Mouse (Mus musculus) forebrain, embryonic 10.5 days (tissue): ENCODE results near the gene Tmed8. TPM values are rescaled to one million over a fixed set of nuclear protein-coding genes. Genes with fewer than 3 reads are reported as not detected.

Experiments
- DNase-seq: peaks from one replicate; pipeline ENCODE4 v3.0.0-alpha.2; 2017; ENCODE audit warnings: low spot score; ENCODE audit errors: extremely low spot score
- H3K27ac ChIP-seq: fragments of 300-500 bp; sonication (generic); 2 replicates; pipeline ENCODE4 v1.5.1; 2016; ENCODE audit warnings: mild to moderate bottlenecking
- H3K27me3 ChIP-seq: fragments of 300-500 bp; sonication (generic); 2 replicates; pipeline ENCODE4 v1.6.1; 2016; ENCODE audit warnings: mild to moderate bottlenecking; ENCODE audit not compliant: poor library complexity, severe bottlenecking
- H3K36me3 ChIP-seq: fragments of 300-500 bp; sonication (generic); replicated peaks from 2 replicates; pipeline ENCODE4 v1.6.1; 2016; ENCODE audit warnings: mild to moderate bottlenecking, moderate library complexity
- H3K4me1 ChIP-seq: fragments of 300-500 bp; sonication (generic); 2 replicates; pipeline ENCODE4 v1.6.1; 2016
- H3K4me3 ChIP-seq: fragments of 300-500 bp; sonication (generic); 2 replicates; pipeline ENCODE4 v1.5.1; 2016; ENCODE audit warnings: mild to moderate bottlenecking, moderate library complexity
- H3K9me3 ChIP-seq: fragments of 300-500 bp; sonication (generic); 2 replicates; pipeline ENCODE4 v1.6.1; 2016; ENCODE audit warnings: mild to moderate bottlenecking, moderate library complexity
- WGBS: fragments of 180-500 bp; shearing (Covaris S2); methylation state at CpG from one replicate; pipeline ENCODE4 v1.1.7; 2016; 5-methylcytosine and 5-hydroxymethylcytosine counted together
- polyA plus RNA-seq: library from polyadenylated mRNA; unstranded; fragments of >200 nt; fragmentation: Nextera tagmentation; extraction: Ambion mirVana; gene quantifications from 2 replicates; pipeline ENCODE4 v1.2.1, GENCODE M21; 2016

Gene Tmed8
- polyA plus RNA-seq, 1 experiment from 2014 or later, result 3.7 TPM

DNA sequence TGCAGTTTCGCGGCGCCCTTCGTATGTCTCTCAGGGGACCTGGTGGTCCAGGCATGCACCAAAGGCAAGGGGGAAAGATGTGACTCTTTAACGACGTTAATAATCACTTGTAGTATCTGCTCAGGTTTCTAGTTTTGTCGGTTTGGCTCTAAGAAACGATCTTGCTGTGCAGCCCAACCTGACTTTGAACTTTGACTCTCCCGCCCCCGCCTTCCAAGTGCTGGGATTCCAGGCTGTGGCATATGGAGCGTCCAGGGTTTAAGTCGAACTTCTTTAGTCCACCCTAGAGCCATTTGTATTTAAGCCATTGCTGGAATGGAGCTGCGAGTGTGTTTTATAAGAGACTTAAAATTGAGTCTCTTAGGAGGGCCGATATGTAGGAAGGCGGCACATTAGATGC is 52.1 kb downstream of the Tmed8 start:
- peak overlapping the region; percentile 97 for H3K27ac ChIP-seq
- no peaks in the 10 kb centered on the region for H3K27me3 ChIP-seq
- 18% methylated on average over 15 of the region's 15 CpGs for WGBS
- H3K36me3 ChIP-seq, result peaks cover 27% of the 10 kb centered on the region
- H3K9me3 ChIP-seq, result peaks cover 19% of the 10 kb centered on the region
- H3K4me1 ChIP-seq, result peaks cover 24% of the 10 kb centered on the region
- H3K4me3 ChIP-seq, result peak overlapping the region; percentile 86
- DNase-seq, result no peak

DNA sequence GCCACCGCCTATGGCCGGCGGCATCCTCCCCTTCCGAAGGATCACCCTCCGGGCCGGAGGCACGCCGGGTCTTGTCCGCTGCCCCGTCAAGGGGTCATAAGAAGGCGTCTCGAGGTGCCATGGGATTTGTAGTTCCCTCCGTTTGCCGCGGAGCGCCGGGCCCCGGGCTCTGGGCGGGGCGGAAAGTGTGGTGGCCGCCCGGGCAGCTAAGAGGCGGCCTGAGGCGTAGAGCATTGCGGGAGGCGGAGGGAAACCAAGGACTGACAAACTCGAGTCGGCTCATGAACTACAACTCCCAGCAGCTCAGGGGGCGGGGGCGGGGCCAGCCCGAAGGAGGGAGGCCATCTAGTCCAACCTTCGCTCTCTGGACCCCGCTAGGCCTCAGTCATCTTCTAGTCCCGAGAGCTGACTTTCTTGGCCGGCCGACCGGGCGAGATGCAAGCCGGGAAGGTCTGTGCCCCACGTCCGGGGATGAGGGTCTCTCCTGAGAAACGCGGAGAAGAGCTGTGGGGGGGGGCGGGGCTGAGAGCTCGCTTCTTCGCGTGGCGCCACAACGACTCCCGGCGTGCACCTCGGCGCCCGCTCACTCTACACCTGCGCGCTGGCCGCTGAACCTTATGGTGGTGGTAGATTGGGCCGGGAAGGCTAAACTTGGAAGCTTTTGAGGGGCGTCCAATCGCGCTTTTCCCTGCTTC is 52.7 kb downstream of the Tmed8 start, which contains the start of gene Pomt2:
Pomt2 (minus strand) TSS at position 574 of the 695 bp plus-strand sequence.
- Histone ChIP-seq H3K36me3 (peaks cover 22% of the 10 kb centered on the region), H3K27me3 (no peaks in the 10 kb centered on the region), H3K4me1 (peaks cover 24% of the 10 kb centered on the region), H3K9me3 (peaks cover 14% of the 10 kb centered on the region), H3K4me3 (peak within 1 kb of the TSS; percentile 86), H3K27ac (peak within 1 kb of the TSS; percentile 97)
- WGBS, result under 1% methylated on average over 61 of the region's 61 CpGs
- peak; percentile 94 for DNase-seq

DNA sequence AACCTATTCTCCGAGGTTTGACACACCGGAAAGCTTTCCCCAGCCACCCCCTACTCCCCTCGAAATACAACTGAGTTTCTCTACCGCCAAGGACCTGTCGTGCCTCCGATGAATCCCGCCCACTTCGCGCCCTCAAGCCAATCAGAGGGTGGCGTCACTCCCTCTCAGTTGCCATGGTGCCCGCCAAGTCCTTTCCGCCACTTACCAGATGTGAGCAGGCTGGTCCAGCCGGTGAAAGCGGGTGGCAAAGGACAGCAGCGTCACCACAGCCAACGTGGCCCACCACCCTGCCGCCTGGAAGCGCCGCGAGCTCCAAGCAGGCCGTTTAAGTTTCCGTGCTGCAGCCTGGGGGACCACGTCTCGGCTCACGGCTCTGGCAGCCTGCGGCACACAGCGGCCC is 53.3 kb downstream of the Tmed8 start, which contains the start of gene Gstz1:
Gstz1 (plus strand) TSS at position 200 of the 400 bp plus-strand sequence.
- under 1% methylated on average over 27 of the region's 27 CpGs for WGBS
- no peaks in the 10 kb centered on the region for H3K27me3 ChIP-seq
- peak within 1 kb of the TSS; percentile 97 for H3K27ac ChIP-seq
- peak within 1 kb of the TSS; percentile 86 for H3K4me3 ChIP-seq
- H3K36me3 ChIP-seq, result peaks cover 17% of the 10 kb centered on the region
- H3K4me1 ChIP-seq, result peaks cover 24% of the 10 kb centered on the region
- H3K9me3 ChIP-seq, result peaks cover 12% of the 10 kb centered on the region
- DNase-seq, result peak; percentile 95

DNA sequence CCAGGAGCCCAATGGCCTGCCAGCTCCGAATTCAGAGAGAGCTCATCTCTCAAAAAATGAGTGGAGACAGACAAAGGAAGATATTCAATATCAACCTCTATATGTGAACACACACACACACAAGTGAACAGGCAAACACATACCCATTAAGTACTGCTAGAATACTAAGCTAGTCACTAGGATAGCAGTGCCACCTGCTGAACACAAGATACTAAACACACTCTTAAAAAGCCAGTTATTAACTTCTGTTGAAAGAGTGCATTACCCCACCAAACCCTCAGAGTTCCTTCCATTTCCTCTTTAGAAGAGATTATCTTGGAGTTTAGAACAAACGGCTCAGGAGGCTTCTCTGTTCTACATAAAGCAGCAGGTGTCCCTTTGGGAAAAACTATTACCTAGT is 58.1 kb downstream of the Tmed8 start:
- WGBS, result 82% methylated on average over 2 of the region's 2 CpGs

DNA sequence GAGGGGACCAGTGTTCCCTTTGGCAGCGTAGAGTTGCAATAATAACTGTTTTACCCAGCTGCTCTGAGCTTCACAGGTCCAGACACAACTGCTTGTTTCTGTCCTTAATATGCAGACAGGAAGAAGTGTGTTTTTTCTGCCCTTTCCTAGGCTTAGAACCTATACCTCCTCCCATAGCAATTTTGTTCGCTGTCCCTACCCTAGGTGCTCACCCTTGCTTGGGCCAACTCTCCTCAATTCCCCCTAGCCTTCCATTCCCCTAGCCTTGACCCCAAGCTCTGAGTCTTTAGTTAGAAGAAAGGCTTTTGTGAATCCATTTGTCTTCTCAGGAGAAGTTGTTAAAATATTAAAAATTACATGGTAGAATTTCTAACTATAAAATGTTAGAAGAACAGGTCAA is 61.5 kb downstream of the Tmed8 start:
- peaks cover 35% of the 10 kb centered on the region for H3K36me3 ChIP-seq
- no peaks in the 10 kb centered on the region for H3K27me3 ChIP-seq
- H3K9me3 ChIP-seq, result no peaks in the 10 kb centered on the region
- peak overlapping the region; percentile 76 for H3K27ac ChIP-seq
- DNase-seq, result no peak
- no peak overlapping the region for H3K4me3 ChIP-seq
- peaks cover 16% of the 10 kb centered on the region for H3K4me1 ChIP-seq
- 67% methylated on average over 2 of the region's 2 CpGs for WGBS

More for the DNA sequence above, 58.1 kb downstream of the Tmed8 start:
- no peak for DNase-seq
- Histone ChIP-seq H3K4me1 (peaks cover 31% of the 10 kb centered on the region), H3K9me3 (no peaks in the 10 kb centered on the region), H3K27ac (no peak overlapping the region), H3K36me3 (peaks cover 13% of the 10 kb centered on the region), H3K4me3 (no peak overlapping the region), H3K27me3 (no peaks in the 10 kb centered on the region)

DNA sequence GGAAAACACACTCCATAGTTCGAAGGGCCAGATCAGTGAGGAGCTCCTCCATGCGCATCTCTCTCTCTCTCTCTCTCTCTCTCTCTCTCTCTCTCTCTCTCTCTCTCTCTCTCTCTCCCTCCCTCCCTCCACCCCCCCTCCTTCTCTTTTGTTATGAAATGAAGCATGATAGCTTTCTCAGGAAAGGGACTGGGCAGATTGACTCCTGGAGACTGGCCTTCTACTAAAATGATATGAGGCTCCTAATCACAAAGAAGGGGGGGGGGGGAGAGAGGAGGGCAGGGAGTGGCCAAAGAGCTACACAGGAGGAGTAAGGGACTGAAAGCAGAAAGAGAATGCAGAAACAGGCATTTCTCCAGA is 61.9 kb downstream of the Tmed8 start:
- no peak overlapping the region for H3K4me3 ChIP-seq
- H3K4me1 ChIP-seq, result peaks cover 16% of the 10 kb centered on the region
- 79% methylated on average over 2 of the region's 2 CpGs for WGBS

DNA sequence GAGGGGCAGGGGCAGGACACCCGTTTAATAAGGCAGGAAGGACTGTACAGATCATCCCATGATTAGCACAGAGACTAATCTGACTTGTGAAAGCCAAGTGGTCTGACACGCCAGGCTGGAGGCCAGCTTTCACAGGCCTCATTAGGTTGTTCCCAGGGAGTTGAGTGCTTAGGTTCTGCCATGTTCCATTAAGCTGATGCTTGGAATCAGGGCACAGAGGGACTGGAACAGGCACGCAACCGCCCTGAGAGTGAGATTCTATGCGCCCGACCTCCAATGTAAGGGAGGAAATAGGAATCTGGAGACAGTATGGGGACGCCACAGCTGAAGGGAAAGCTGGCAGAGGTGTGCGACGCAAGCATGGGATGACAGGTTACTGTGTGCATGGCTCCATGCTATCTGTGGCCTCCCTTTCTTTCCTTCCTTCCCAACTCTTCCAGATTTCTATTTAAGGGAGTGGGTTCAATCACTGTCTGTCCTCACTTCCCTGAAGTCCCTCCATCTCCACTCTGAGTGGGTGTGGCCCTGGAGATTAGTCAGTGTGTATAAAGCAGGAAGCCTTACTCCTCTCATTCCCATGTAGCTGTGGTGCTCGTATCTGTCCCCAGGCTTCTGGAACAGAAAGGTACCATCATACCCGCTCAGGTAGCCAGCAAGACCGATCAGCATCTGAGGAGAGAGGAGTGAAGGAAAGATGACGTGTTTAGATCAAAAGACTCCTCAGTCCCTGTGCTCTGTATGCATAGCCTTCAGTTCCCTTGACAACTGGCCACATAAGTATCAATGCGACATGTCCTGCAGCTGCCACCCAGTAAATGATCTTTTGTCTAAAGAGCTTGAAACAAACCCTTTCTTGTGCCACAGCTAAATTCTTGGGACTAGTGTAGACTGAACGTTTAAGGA is 62.6 kb downstream of the Tmed8 start:
- no peak for DNase-seq
- Histone ChIP-seq H3K27me3 (no peaks in the 10 kb centered on the region), H3K9me3 (no peaks in the 10 kb centered on the region), H3K4me1 (peaks cover 16% of the 10 kb centered on the region), H3K27ac (peak overlapping the region; percentile 76), H3K36me3 (peaks cover 44% of the 10 kb centered on the region), H3K4me3 (no peak overlapping the region)
- WGBS, result 77% methylated on average over 15 of the region's 15 CpGs

More for the DNA sequence above, 61.9 kb downstream of the Tmed8 start:
- Histone ChIP-seq H3K27ac (peak overlapping the region; percentile 76), H3K9me3 (no peaks in the 10 kb centered on the region), H3K36me3 (peaks cover 38% of the 10 kb centered on the region), H3K27me3 (no peaks in the 10 kb centered on the region)
- DNase-seq, result no peak

DNA sequence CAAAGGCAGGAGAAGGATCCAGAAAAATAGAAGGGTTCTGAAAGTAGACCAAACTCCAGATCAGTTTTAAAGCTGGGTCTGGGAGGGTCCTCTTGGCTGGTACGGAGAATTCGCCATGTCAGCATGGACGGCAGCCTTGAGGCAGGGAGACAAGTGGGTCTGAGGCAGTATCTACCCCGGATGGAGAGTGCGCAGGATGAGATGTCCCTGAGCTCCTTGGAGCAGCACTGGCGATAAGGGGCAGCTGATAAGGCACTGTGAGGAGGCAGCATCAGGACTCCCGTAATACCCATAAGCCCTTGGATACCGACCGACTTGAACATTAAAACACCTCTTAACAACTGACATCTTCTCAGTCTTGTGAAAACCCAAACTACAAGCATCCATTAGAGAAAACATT is 67.5 kb downstream of the Tmed8 start:
- Histone ChIP-seq H3K27me3 (no peaks in the 10 kb centered on the region), H3K27ac (no peak overlapping the region), H3K4me3 (no peak overlapping the region), H3K36me3 (peaks cover 80% of the 10 kb centered on the region), H3K9me3 (no peaks in the 10 kb centered on the region), H3K4me1 (peaks cover 4% of the 10 kb centered on the region)
- 93% methylated on average over 9 of the region's 9 CpGs for WGBS
- no peak for DNase-seq

DNA sequence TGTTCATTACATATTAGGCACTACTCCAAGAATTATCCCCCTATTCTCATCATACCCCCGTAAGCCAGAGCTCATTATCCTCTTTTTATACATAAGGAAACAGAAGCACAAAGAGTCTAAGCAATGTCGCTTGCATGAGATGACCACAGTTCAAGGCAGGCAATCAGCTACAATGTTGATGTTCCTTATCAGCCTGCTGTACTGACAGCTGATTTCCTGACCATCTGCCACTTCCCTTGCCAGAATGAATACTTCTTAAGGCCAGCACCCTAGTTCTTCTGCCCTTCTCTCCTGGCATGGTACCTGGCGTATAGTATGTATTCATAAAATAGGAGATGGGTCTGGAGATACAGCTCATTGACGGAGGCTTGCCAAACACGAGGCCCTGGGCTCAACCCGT is 68.0 kb downstream of the Tmed8 start:
- Histone ChIP-seq H3K27me3 (no peaks in the 10 kb centered on the region), H3K9me3 (no peaks in the 10 kb centered on the region), H3K4me1 (peaks cover 5% of the 10 kb centered on the region; the same call in 1 of the 2 replicates), H3K27ac (no peak overlapping the region), H3K4me3 (no peak overlapping the region), H3K36me3 (peaks cover 80% of the 10 kb centered on the region)
- WGBS, result 91% methylated on average over 6 of the region's 6 CpGs
- DNase-seq, result no peak

DNA sequence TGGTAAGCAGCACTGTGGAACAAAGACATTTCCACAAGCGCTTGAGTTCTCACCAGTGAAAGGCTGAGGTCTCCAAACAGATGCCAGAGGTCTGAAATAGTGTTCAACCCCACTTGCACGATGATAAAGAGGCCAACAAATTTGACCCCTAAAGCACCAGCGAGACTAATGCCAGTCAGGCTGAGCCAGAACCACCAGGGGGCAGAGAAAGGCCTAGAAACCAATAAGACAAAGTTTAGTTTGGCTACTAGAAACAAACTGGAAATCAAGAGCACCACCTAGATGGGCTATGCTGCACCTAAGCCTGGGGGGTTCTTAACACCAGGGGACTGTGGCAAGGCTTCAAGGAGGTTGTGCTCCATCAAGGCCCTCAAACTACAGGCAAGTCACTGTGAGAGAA is 68.6 kb downstream of the Tmed8 start:
- WGBS, result 73% methylated on average over 3 of the region's 3 CpGs
- Histone ChIP-seq H3K9me3 (no peaks in the 10 kb centered on the region), H3K27ac (no peak overlapping the region), H3K4me3 (no peak overlapping the region), H3K27me3 (no peaks in the 10 kb centered on the region), H3K36me3 (peaks cover 80% of the 10 kb centered on the region), H3K4me1 (peaks cover 5% of the 10 kb centered on the region; the same call in 1 of the 2 replicates)
- no peak for DNase-seq

DNA sequence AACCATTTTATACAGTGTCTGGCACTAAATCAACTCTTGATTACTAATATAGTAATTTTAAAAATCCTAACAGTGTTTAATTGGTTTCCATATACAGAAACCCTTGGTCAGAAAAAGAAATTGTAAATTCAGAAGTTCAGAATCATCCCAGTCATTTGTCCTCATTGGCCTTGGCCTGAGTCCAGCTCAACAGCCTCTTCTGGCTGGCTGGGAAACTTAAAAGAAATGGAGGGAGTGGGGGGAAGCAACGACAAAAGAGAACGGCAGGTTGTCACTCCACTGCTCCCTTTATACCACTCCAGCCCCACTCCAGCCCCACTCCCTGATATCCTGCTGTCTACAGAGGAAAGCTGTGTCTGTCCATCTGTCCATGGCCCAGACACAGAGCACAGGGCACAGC is 69.1 kb downstream of the Tmed8 start:
- Histone ChIP-seq H3K36me3 (peaks cover 77% of the 10 kb centered on the region), H3K27ac (no peak overlapping the region), H3K4me1 (peaks cover 5% of the 10 kb centered on the region; the same call in 1 of the 2 replicates), H3K27me3 (no peaks in the 10 kb centered on the region), H3K9me3 (no peaks in the 10 kb centered on the region), H3K4me3 (no peak overlapping the region)
- DNase-seq, result no peak
- 88% methylated on average over 2 of the region's 2 CpGs for WGBS

DNA sequence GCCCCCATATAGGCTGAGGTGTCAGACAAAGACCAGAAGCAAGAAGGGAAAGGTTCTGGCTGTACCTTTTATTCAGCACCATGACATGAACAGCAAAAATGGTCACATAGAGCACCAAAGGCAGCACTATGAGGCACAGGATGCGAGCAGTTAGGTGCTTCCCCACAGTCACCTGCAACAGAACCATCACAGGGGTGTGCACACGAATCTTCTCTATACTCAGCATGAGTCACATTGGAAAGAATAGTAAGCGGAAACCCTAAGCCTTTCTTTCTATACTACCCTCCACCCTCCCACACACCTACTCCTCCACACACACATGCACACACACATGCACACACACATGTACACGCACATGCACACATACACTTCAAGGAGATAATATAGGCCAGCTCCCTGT is 70.0 kb downstream of the Tmed8 start:
- Histone ChIP-seq H3K4me3 (no peak overlapping the region), H3K27ac (no peak overlapping the region), H3K27me3 (no peaks in the 10 kb centered on the region), H3K9me3 (no peaks in the 10 kb centered on the region), H3K4me1 (peaks cover 5% of the 10 kb centered on the region; the same call in 1 of the 2 replicates), H3K36me3 (peaks cover 71% of the 10 kb centered on the region)
- 91% methylated on average over 4 of the region's 4 CpGs for WGBS
- no peak for DNase-seq

DNA sequence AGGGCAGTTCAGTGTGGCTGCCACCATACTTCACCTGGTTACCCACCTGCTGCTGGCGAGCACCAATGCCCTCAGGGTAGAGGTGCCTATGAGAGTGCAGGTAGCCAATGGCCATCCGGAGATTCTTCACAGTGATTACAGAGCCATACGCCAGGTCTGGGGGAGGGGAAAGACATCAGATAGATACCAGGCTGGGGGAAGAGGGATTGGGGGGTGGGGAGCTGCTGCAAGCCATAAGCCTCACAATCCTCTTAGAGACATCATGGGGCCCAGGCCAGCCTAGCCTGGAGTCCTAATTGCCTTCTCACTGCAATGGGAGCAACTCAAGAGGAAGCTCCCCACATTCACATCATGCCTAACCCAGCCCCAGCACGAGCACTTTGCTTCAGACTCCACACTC is 73.0 kb downstream of the Tmed8 start:
- no peaks in the 10 kb centered on the region for H3K9me3 ChIP-seq
- 47% methylated on average over 4 of the region's 4 CpGs for WGBS
- no peak overlapping the region for H3K27ac ChIP-seq
- DNase-seq, result no peak
- no peaks in the 10 kb centered on the region for H3K27me3 ChIP-seq
- H3K4me1 ChIP-seq, result peaks cover 5% of the 10 kb centered on the region; the same call in 1 of the 2 replicates
- H3K4me3 ChIP-seq, result no peak overlapping the region
- peaks cover 71% of the 10 kb centered on the region for H3K36me3 ChIP-seq
